24 mouse cellular contexts compared by ENCODE assay signal in genomic region chr4:46348897-46349296, GRCm38 (mm10). TPM values are rescaled to one million over a fixed set of nuclear protein-coding genes. Genes with fewer than 3 reads are reported as not detected.
"Had no signal": no experiment of that assay in that cellular context is flagged by ENCODE, and none has a peak within 500 bp of the region (broad histone marks: within the 10 kb centered on the region; RNA-seq: fewer than 3 reads in every experiment).

No protein-coding gene starts in this region.

- H3K4me3 ChIP-seq: kidney, embryonic 15.5 days; left cerebral cortex, adult 2 months; limb, embryonic 12.5 days; limb, embryonic 15.5 days; midbrain, embryonic 13.5 days; neural tube, embryonic 12.5 days had no signal

- DNase-seq: kidney, adult 8-10 months; kidney, postnatal 10 days; kidney, postnatal 36 days; layer of hippocampus, postnatal 36 days; liver, postnatal 0 days; lung, embryonic 14.5 days; right cerebral cortex, adult 18-20 months; right cerebral cortex, postnatal 14 days; right cerebral cortex, postnatal 4 days; thymus, adult 2 months; thymus, postnatal 14 days; thymus, postnatal 4 days had no signal

- H3K9ac ChIP-seq: kidney, embryonic 15.5 days; limb, embryonic 12.5 days; limb, embryonic 15.5 days; liver, embryonic 14.5 days; liver, postnatal 0 days; lung, embryonic 14.5 days; midbrain, embryonic 13.5 days; neural tube, embryonic 12.5 days had no signal

- H3K9me3 ChIP-seq: kidney, embryonic 15.5 days; limb, embryonic 12.5 days; limb, embryonic 15.5 days; midbrain, embryonic 13.5 days; neural tube, embryonic 12.5 days had no signal

- ATAC-seq: liver, postnatal 0 days; lung, postnatal 0 days; midbrain, embryonic 13.5 days; midbrain, embryonic 16.5 days had no signal

- H3K27ac ChIP-seq: kidney, embryonic 15.5 days; left cerebral cortex, adult 2 months; limb, embryonic 12.5 days; limb, embryonic 15.5 days; liver, embryonic 14.5 days; macrophage; midbrain, embryonic 13.5 days; neural tube, embryonic 12.5 days; stomach, postnatal 0 days had no signal

- H3K4me2 ChIP-seq: kidney, embryonic 15.5 days; limb, embryonic 12.5 days; limb, embryonic 15.5 days; liver, embryonic 11.5 days; lung, embryonic 14.5 days; midbrain, embryonic 13.5 days; neural tube, embryonic 12.5 days had no signal

- H3K36me3 ChIP-seq: kidney, embryonic 15.5 days; limb, embryonic 12.5 days; limb, embryonic 15.5 days; midbrain, embryonic 13.5 days; neural tube, embryonic 12.5 days had no signal

RNA-seq across cellular contexts. Expression of gene Foxe1, which starts 5.5 kb away (rescaled TPM):
- polyA plus RNA-seq: kidney, embryonic 15.5 days; limb, embryonic 12.5 days; liver, embryonic 11.5 days; liver, postnatal 0 days; lung, embryonic 14.5 days; lung, postnatal 0 days; macrophage; midbrain, embryonic 13.5 days; midbrain, embryonic 16.5 days; neural tube, embryonic 12.5 days had no signal
